Mouse (Mus musculus) kidney, adult 2 months (tissue): ENCODE measurements around the gene Gipr.

Experiments used
- CTCF ChIP-seq: fragments of 200-500 bp; conservative IDR thresholded peaks from 2 replicates; pipeline ENCODE4 v1.5.1; 2011; ENCODE audit warnings: low read depth, mild to moderate bottlenecking, control low read depth, low read length, moderate library complexity, mixed read lengths; ENCODE audit not compliant: insufficient read depth, insufficient read length
- POLR2A ChIP-seq: fragments of 200-500 bp; IDR thresholded peaks from one replicate; pipeline ENCODE4 v1.6.1; 2011; ENCODE audit warnings: low read depth, low read length, control low read depth

DNA sequence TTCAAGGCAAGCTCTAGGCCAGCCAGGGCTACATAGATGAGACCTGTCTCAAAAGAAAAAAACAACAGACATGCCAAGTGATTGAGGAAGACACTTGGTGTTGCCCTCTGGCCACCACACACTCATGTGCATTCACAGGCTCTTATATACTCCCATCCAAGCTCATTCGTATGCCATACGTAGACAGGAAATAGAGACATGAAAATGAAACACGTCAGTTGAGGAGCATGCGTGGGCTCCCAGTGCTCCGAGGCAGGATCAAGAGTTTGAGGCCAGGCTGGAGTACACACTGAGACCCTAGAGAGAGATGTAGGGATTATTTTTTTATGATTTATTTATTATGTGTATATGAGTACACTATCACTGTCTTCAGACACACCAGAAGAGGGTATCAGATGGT is 36.5 kb downstream of the Gipr start:
- TF ChIP-seq POLR2A, result no peak
- no peak for TF ChIP-seq CTCF
